Mouse (Mus musculus) midbrain, embryonic 13.5 days (tissue): ENCODE data around the gene Apbb1. TPM values are rescaled to one million over a fixed set of nuclear protein-coding genes. Genes with fewer than 3 reads are reported as not detected.

Experiments used
- ATAC-seq: fragments of 200-750 bp; cut with Nextera tagmentation; 2 replicates; pipeline ENCODE4 v1.8.0; 2017; ENCODE audit warnings: mild to moderate bottlenecking, moderate TSS enrichment, moderate library complexity
- H3K27ac ChIP-seq: fragments of 300-500 bp; sonication (generic); 2 replicates; pipeline ENCODE4 v1.5.1; 2015; ENCODE audit warnings: inconsistent platforms, mild to moderate bottlenecking, moderate library complexity
- H3K27me3 ChIP-seq: fragments of 300-500 bp; sonication (generic); 2 replicates; pipeline ENCODE4 v1.6.1; 2015; ENCODE audit warnings: mild to moderate bottlenecking, inconsistent platforms
- H3K36me3 ChIP-seq: fragments of 300-500 bp; sonication (generic); 2 replicates; pipeline ENCODE4 v1.6.1; 2015; ENCODE audit warnings: mild to moderate bottlenecking, inconsistent platforms
- H3K4me1 ChIP-seq: fragments of 300-500 bp; sonication (generic); replicated peaks from 2 replicates; pipeline ENCODE4 v1.6.1; 2015; ENCODE audit warnings: inconsistent platforms
- H3K4me2 ChIP-seq: fragments of 300-500 bp; sonication (generic); replicated peaks from 2 replicates; pipeline ENCODE4 v1.6.1; 2015; ENCODE audit warnings: moderate library complexity, mild to moderate bottlenecking, inconsistent platforms
- H3K4me3 ChIP-seq: fragments of 300-500 bp; sonication (generic); replicated peaks from 2 replicates; pipeline ENCODE4 v1.5.1; 2015; ENCODE audit warnings: mild to moderate bottlenecking, inconsistent platforms
- H3K9ac ChIP-seq: fragments of 300-500 bp; sonication (generic); replicated peaks from 2 replicates; pipeline ENCODE4 v1.6.1; 2015; ENCODE audit warnings: mild to moderate bottlenecking, inconsistent platforms
- H3K9me3 ChIP-seq: fragments of 300-500 bp; sonication (generic); 2 replicates; pipeline ENCODE4 v1.6.1; 2016; ENCODE audit warnings: mild to moderate bottlenecking, inconsistent platforms
- WGBS: fragments of 180-500 bp; shearing (Covaris S2); methylation state at CpG from one replicate; pipeline ENCODE4 v1.1.7; 2015; 5-methylcytosine and 5-hydroxymethylcytosine counted together
- polyA plus RNA-seq: library from polyadenylated mRNA; unstranded; fragments of >200 nt; fragmentation: Nextera tagmentation; extraction: Ambion mirVana; gene quantifications from 2 replicates; pipeline ENCODE4 v1.2.1, GENCODE M21; 2015

Gene Apbb1
- polyA plus RNA-seq, 1 experiment from 2014 or later = 234 TPM

- peak; percentile 86 for ATAC-seq
- WGBS = 38% methylated on average over 9 of the region's 9 CpGs
- H3K27me3 ChIP-seq = no peaks in the 10 kb centered on the region
- H3K27ac ChIP-seq = no peak overlapping the region
- H3K36me3 ChIP-seq = no peaks in the 10 kb centered on the region
- no peak overlapping the region for H3K4me2 ChIP-seq
- H3K4me3 ChIP-seq = no peak overlapping the region
- H3K9me3 ChIP-seq = 0 out of 2 replicates have a peak, but pooled peaks cover 6% of the 10 kb centered on the region
- no peak overlapping the region for H3K9ac ChIP-seq
- no peaks in the 10 kb centered on the region for H3K4me1 ChIP-seq
These were observed 21.6 kb upstream of the Apbb1 start for GRCm38 (mm10) chr7:105602860-105603623.

GRCm38 (mm10) chr7:105590097-105590496 is 8.6 kb upstream of the Apbb1 start:
- Histone ChIP-seq H3K9ac (no peak overlapping the region), H3K4me3 (no peak overlapping the region), H3K4me2 (no peak overlapping the region), H3K9me3 (no peaks in the 10 kb centered on the region), H3K27me3 (no peaks in the 10 kb centered on the region), H3K27ac (no peak overlapping the region), H3K4me1 (no peaks in the 10 kb centered on the region), H3K36me3 (no peaks in the 10 kb centered on the region)
- no peak for ATAC-seq
- WGBS = 17% methylated on average over 7 of the region's 7 CpGs

- Histone ChIP-seq H3K9ac (no peak overlapping the region), H3K36me3 (no peaks in the 10 kb centered on the region), H3K27me3 (no peaks in the 10 kb centered on the region), H3K4me3 (no peak overlapping the region), H3K9me3 (no peaks in the 10 kb centered on the region), H3K4me1 (no peaks in the 10 kb centered on the region), H3K27ac (no peak overlapping the region), H3K4me2 (no peak overlapping the region)
- ATAC-seq = no peak
- WGBS = 72% methylated on average over 9 of the region's 9 CpGs
These were observed 7.0 kb upstream of the Apbb1 start for GRCm38 (mm10) chr7:105588325-105588912.

- H3K4me2 ChIP-seq = peak overlapping the region; percentile 78
- H3K36me3 ChIP-seq = no peaks in the 10 kb centered on the region
- peak overlapping the region; percentile 89; the same call in 1 of the 2 replicates for H3K9ac ChIP-seq
- H3K27ac ChIP-seq = peak overlapping the region; percentile 98
- H3K4me3 ChIP-seq = peak overlapping the region; percentile 77
- H3K27me3 ChIP-seq = no peaks in the 10 kb centered on the region
- H3K4me1 ChIP-seq = peaks cover 38% of the 10 kb centered on the region
- H3K9me3 ChIP-seq = no peaks in the 10 kb centered on the region
- no peak for ATAC-seq
- 83% methylated on average over 2 of the region's 2 CpGs for WGBS
These were observed 506 bp upstream of the Apbb1 start for GRCm38 (mm10) chr7:105581959-105582358.

GRCm38 (mm10) chr7:105580627-105581089 is 795 bp downstream of the Apbb1 start:
- H3K4me2 ChIP-seq = peak overlapping the region; percentile 78
- peak overlapping the region; percentile 98 for H3K27ac ChIP-seq
- no peaks in the 10 kb centered on the region for H3K9me3 ChIP-seq
- H3K4me1 ChIP-seq = peaks cover 51% of the 10 kb centered on the region
- H3K27me3 ChIP-seq = no peaks in the 10 kb centered on the region
- peak overlapping the region; percentile 89 for H3K9ac ChIP-seq
- H3K36me3 ChIP-seq = 0 out of 2 replicates have a peak, but pooled peaks cover 3% of the 10 kb centered on the region
- ATAC-seq = peak; percentile 74
- 1% methylated on average over 14 of the region's 22 CpGs for WGBS
- H3K4me3 ChIP-seq = peak overlapping the region; percentile 77

- H3K4me3 ChIP-seq = no peak overlapping the region
- 84% methylated on average over 2 of the region's 2 CpGs for WGBS
- no peaks in the 10 kb centered on the region for H3K9me3 ChIP-seq
- H3K27ac ChIP-seq = no peak overlapping the region
- H3K36me3 ChIP-seq = peaks cover 19% of the 10 kb centered on the region
- H3K4me1 ChIP-seq = peaks cover 64% of the 10 kb centered on the region
- ATAC-seq = no peak
- no peak overlapping the region for H3K9ac ChIP-seq
- H3K27me3 ChIP-seq = no peaks in the 10 kb centered on the region
- H3K4me2 ChIP-seq = no peak overlapping the region; the same call in 1 of the 2 replicates
These were observed 3.0 kb downstream of the Apbb1 start for GRCm38 (mm10) chr7:105578481-105578880.

- Histone ChIP-seq H3K36me3 (peaks cover 30% of the 10 kb centered on the region), H3K9ac (no peak overlapping the region), H3K9me3 (no peaks in the 10 kb centered on the region), H3K4me2 (no peak overlapping the region), H3K4me3 (no peak overlapping the region), H3K27me3 (no peaks in the 10 kb centered on the region), H3K4me1 (peaks cover 74% of the 10 kb centered on the region), H3K27ac (no peak overlapping the region)
- WGBS = 97% methylated on average over 6 of the region's 6 CpGs
- no peak for ATAC-seq
These were observed 4.0 kb downstream of the Apbb1 start for GRCm38 (mm10) chr7:105577377-105577871.

- no peak for ATAC-seq
- peaks cover 31% of the 10 kb centered on the region for H3K36me3 ChIP-seq
- no peak overlapping the region for H3K4me3 ChIP-seq
- H3K9ac ChIP-seq = no peak overlapping the region
- peaks cover 75% of the 10 kb centered on the region for H3K4me1 ChIP-seq
- no peak overlapping the region for H3K4me2 ChIP-seq
- H3K27ac ChIP-seq = no peak overlapping the region
- WGBS = 89% methylated on average over 3 of the region's 3 CpGs
- H3K9me3 ChIP-seq = no peaks in the 10 kb centered on the region
- H3K27me3 ChIP-seq = no peaks in the 10 kb centered on the region
These were observed 5.2 kb downstream of the Apbb1 start for GRCm38 (mm10) chr7:105576166-105576748.

GRCm38 (mm10) chr7:105574537-105574936 is 6.9 kb downstream of the Apbb1 start:
- Histone ChIP-seq H3K36me3 (peaks cover 31% of the 10 kb centered on the region), H3K27me3 (no peaks in the 10 kb centered on the region), H3K9me3 (no peaks in the 10 kb centered on the region), H3K9ac (no peak overlapping the region), H3K27ac (no peak overlapping the region), H3K4me1 (peaks cover 83% of the 10 kb centered on the region), H3K4me2 (no peak overlapping the region), H3K4me3 (no peak overlapping the region)
- WGBS = 81% methylated on average over 4 of the region's 4 CpGs
- no peak for ATAC-seq

GRCm38 (mm10) chr7:105572949-105573348 is 8.5 kb downstream of the Apbb1 start:
- no peak for ATAC-seq
- H3K27ac ChIP-seq = no peak overlapping the region
- 95% methylated on average over 8 of the region's 8 CpGs for WGBS
- no peaks in the 10 kb centered on the region for H3K9me3 ChIP-seq
- peaks cover 31% of the 10 kb centered on the region for H3K36me3 ChIP-seq
- no peak overlapping the region for H3K4me2 ChIP-seq
- H3K9ac ChIP-seq = no peak overlapping the region
- H3K4me1 ChIP-seq = peaks cover 83% of the 10 kb centered on the region
- H3K4me3 ChIP-seq = no peak overlapping the region
- no peaks in the 10 kb centered on the region for H3K27me3 ChIP-seq

- no peak overlapping the region for H3K4me3 ChIP-seq
- peaks cover 67% of the 10 kb centered on the region for H3K4me1 ChIP-seq
- H3K36me3 ChIP-seq = peaks cover 49% of the 10 kb centered on the region
- peak overlapping the region; percentile 93 for H3K27ac ChIP-seq
- ATAC-seq = no peak
- H3K9me3 ChIP-seq = no peaks in the 10 kb centered on the region
- 80% methylated on average over 4 of the region's 4 CpGs for WGBS
- no peaks in the 10 kb centered on the region for H3K27me3 ChIP-seq
- 0 out of 2 replicates have a peak overlapping the region, but pooled peaks have one; percentile 32 for H3K9ac ChIP-seq
- H3K4me2 ChIP-seq = peak overlapping the region; percentile 66
These were observed 10.7 kb downstream of the Apbb1 start for GRCm38 (mm10) chr7:105570756-105571155.
